Mouse (Mus musculus) activated CD4-positive, CD25-positive, alpha-beta regulatory T cell, adult 4 months (primary cell): ENCODE results near the gene Gnb4. TPM values are rescaled to one million over a fixed set of nuclear protein-coding genes. Genes with fewer than 3 reads are reported as not detected.
A peak's percentile ranks its signal among the peaks of the same experiment; 100 is the strongest.

ENCODE experiments used
- ATAC-seq: one replicate; pipeline ENCODE4 v1.8.0; 2017
- polyA plus RNA-seq, 2 experiments: library from polyadenylated mRNA; unstranded; fragments of 100-300 nt; shearing (Covaris generic); gene quantifications; one replicate each; pipeline ENCODE4 v1.2.1; 2017

Gnb4 gene
- polyA plus RNA-seq, result 10 to 100 TPM; 21.7 to 28.6 TPM

GRCm38 (mm10) chr3:32616331-32617052, at the start of gene Gnb4:
Gene Gnb4 (minus strand): TSS chr3:32616585.
- ATAC-seq, result peak; percentile 46

DNA sequence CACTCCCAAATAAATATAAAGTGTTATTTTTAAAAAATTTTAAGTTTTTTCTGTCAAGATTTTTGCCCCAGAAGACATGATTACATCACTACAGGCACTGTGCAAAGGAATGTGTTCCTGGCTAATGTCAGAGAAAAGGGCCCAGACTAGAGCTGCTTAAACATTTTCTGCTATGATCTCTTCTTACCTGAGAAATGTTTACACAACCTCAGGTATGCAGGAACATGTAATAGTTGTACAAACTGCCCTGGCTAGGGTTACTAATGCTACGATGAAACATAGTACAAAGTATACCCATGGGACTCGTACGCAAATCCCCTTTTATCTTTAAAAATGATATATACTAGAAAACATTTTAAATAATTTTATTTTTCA, 45.2 kb upstream of the Gnb4 start:
- ATAC-seq, result no peak

DNA sequence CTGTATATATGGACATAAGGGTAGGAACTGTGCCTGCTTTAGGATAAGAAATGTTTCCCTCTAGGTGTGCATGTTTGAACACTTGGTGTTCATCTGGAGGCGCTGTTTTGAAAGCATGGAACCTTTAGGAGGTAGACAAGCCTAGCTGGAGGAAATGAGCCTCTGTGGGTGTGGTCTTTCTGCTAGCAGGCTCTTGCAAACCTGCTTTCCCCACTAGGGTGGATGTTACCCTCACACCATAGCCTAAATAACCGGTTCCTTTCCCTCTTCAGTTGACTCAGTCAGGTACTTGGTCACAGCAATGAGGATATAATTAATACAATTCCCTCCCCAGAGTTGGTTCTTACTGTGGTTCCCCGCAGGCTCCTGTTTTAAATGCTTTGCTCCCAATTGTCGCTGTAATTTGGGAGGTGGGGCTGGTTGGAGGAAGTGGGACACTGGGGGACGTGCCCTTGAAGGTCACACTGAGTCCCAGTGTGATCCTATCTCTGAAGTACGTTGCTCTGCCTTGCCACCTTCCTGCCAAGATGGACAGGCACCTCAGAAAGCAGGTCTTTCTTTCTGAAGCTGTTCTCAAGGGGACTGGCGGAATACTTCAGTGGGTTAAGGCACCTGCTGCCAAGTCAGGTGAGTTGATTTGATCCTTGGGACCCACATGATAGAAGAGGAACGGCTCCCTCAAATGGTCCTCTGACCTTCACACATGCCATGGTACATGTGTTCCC, 44.6 kb upstream of the Gnb4 start:
- ATAC-seq, result no peak

DNA sequence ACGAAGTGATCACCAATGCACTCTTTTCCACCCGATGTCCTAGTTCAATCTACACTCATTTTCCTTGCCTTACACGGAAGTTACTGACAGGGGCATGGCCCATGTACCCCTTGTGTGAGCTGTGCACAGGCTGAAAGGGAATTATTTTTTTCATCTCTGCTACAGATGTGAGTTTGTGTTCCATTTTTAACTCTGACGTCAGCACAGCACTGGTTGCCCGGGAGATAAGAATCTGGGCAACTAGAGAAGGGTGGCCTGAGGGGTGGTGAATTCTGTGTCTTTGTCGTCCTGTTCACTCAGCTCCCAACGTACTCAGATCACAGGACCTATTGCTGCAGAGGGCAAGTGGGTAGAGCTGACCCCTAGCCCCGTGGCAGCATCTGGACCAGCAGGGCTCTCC, 43.9 kb upstream of the Gnb4 start:
- ATAC-seq, result peak; percentile 56

DNA sequence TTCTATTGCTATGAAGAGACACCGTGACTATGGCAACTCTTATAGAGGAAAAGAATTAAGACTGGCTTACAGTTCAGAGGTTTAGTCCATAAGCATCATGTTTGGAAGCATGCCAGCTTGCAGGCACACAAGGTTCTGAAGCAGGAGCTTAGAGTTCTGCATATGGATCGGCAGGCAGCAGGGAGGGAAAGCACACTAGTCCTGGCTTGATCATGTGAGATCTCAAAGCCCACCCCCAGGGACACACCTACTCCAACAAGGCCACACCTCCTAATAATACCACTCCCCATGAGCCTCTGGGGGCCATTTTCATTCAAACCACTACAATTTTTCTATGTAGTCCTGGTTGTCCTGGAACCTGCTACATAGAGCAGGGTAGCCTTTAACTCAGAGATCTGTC, 43.1 kb upstream of the Gnb4 start:
- no peak for ATAC-seq

GRCm38 (mm10) chr3:32658821-32659220, 42.4 kb upstream of the Gnb4 start:
- ATAC-seq, result no peak

DNA sequence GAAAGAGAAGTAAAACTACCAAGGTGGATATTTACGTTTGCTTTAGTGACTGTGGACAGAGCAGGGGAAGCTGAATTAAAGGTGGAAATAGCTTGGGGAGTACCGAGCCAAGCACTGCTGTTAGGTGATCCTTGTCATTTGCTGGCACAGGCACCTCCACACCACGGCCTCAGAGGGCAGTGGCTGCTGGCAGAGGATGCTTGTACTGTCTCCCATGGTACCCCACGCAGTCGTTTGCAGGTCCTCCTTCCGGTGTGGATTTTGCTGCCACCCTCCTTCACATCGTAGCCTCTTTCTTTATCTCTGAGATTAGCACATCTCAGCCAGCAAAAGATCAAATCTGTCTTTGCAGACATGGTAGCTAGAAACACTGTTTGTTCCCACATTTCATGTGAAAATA, 42.0 kb upstream of the Gnb4 start:
- no peak for ATAC-seq

- ATAC-seq, result no peak
These were observed 40.1 kb upstream of the Gnb4 start for GRCm38 (mm10) chr3:32656398-32656994.

- peak; percentile 65 for ATAC-seq
These were observed 39.6 kb upstream of the Gnb4 start for GRCm38 (mm10) chr3:32655994-32656393.

DNA sequence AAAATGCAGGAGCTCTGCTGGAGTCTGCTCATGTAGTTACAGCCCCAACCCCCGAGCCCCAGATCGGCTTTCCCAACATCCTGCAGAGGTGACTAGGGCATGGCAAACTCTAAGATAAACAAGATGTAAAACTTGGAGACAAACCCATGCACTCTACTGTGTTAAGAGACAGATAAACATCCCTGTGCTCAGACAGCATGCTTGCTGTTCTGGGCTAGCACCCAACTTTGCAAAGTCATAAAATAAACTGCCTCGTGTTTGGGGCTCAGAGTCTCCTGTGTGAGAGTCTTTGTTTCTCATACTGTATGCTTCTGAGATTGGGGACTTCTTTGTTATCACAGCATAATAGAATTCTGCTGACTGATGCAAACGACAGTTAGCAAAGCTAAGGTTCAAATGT, 36.4 kb upstream of the Gnb4 start:
- ATAC-seq, result no peak

DNA sequence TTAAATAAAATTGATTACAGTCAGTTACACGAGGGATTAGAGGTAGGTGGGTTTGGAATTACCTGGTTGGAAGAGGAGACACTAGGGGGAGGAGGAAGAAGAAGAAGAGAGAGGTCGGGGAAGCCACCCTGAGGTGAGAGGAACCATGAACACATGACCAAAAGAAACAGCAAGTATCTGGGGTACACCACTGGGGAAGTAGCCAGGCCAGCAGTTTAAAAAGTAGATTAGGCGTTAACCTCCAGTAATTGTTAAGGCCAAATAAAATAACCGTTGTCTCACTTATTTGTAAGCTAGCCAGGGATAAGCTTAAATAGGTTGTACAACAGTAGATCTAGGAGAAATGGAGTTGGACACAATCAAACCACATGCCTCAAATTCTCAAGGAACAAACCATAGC, 32.9 kb upstream of the Gnb4 start:
- ATAC-seq, result no peak

DNA sequence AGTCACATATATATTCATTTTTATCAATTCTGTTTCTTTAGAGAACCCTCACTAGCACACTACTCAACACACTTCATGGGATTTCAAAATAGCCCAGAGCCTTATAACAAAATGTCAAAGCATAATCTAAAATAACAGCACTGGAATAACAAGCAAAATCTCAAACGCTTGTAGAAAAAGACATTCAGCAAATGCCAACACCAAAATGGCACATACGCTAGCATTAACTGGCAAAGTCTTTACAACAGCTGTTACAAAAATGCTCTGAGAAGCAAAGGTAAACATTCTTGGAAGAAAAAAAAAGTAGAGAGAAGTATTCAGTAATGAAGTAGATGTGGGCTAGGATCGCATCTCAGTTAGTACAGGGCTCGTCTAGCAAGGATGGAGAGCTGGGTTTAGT, 30.5 kb upstream of the Gnb4 start:
- no peak for ATAC-seq

GRCm38 (mm10) chr3:32644751-32645150, 28.4 kb upstream of the Gnb4 start:
- no peak for ATAC-seq

- no peak for ATAC-seq
These were observed 25.7 kb upstream of the Gnb4 start for GRCm38 (mm10) chr3:32642116-32642515.

DNA sequence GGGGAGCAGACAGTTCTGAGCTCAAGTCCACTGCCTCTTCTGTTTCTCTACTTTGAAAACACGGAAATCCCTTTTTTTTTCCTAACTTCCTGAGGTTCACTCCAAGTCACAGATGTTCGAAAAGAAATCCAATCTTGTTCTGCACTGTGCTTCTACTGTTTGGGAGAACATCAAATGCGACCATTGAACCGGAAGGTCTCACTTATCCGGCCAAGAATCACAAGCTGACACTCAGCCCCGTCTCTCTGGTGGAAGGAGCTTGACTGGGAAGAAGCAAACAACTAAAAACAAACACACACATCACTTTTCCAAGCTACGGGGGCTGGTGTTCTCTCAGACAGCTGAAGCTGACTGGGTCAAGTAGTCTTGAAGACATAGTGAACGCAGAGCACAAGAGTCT, 21.9 kb upstream of the Gnb4 start:
- no peak for ATAC-seq

DNA sequence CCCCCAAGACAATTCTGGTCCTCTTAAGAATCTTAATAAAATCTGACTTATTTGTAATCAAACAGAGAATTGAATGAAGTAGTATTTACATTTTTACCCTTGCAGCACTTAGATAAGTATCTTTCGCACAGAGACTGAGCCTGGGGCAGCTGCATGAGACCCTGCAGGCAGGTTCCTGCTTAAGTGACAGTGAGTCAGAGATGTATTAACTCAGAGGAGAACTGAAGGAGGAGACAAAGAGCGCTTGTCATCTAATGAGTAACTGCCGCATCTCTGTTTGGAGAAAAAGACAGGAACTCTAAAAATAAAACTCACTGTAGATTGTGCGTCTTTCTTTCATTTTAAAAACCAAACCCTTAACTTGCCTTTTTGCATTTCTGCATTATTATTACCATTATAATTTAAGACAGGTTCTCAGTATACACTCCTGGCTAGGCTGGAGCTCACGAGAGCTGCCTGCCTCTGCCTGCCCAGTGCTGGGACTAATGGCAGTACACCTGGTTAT, 16.4 kb upstream of the Gnb4 start:
- ATAC-seq, result no peak

DNA sequence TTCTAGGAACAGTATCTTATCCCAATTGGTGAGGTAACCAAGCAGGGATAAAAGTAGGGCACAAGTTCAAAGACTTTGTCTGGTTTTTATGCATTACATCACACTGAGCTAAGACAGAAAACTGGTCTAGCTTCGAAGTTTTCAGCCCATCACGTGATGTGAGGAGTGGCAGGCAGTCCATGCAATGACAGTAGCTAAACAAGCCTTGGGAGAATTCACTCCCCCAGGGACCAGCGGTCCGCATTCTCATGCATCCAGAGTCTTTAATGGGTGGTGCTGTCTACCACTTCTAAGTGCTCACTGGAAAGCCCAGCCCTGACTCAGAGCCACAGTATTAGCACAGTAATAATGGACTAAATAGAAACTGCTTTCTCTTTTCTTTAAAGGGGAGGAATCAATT, 13.8 kb upstream of the Gnb4 start:
- no peak for ATAC-seq

- ATAC-seq, result no peak
These were observed 11.8 kb upstream of the Gnb4 start for GRCm38 (mm10) chr3:32628141-32628540.

DNA sequence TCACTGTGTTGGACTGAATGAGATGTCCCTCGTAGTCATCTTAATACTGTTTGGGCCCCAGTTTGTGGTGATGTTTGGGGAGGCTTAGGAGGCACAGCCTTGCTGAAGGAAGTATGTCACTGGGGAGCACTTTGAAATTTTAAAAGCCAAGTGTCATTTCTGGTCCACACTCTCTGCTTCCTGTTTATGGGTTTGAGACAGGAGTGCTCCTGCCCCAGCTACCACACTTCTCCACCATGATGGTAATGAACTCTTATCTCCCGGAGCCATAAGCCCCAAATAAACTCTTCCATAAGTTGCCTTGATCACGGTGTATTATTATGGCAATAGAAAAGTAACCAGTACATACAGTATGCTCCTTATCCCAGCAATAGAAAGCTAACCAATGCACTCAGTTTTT, 5.7 kb upstream of the Gnb4 start:
- ATAC-seq, result no peak

GRCm38 (mm10) chr3:32621658-32622057, 5.3 kb upstream of the Gnb4 start:
- no peak for ATAC-seq

DNA sequence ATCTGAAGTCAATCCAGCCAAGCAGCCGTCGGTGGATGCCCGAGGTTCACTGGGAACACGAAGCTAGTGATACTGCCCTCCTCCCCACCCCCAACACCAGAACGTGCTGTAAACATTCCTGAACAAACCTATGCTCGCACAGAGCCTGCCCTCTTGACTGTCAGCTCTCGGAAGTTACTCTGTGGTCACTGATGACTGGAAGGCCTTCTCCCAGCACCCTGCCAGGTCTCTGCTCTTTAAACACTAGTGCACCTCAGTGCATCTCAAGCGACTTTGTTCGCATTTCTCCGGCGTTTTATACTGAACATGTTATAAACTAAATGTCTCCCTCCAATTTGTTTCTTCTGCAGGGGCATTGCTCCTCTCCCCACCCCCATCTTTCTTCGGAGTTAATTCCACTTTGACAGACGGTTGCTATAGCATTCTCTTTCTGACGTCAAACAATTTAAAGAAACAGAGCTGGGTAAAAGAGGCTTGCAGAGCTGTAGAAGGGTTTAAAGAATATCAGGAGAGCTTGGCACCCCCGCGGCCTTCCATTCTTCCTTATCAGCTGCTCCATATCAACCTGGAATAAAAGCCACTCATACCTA, 763 bp upstream of the Gnb4 start:
- no peak for ATAC-seq

DNA sequence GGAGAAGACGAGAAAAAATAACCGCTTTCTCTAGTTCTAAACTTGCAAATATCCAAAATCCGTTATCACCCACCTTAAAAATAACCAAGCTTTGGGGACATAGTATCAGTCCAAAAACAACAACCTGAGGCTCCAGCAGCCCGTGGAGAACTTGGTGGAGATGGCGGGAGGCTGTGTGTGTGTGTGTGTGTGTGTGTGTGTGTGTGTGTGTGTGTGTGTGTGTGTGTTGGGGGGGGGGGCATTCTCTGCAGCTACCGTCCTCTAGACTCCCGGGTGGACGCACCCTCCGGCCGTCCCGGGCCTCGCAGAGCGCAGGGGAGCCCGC, 417 bp downstream of the Gnb4 start:
- ATAC-seq, result peak; percentile 9

DNA sequence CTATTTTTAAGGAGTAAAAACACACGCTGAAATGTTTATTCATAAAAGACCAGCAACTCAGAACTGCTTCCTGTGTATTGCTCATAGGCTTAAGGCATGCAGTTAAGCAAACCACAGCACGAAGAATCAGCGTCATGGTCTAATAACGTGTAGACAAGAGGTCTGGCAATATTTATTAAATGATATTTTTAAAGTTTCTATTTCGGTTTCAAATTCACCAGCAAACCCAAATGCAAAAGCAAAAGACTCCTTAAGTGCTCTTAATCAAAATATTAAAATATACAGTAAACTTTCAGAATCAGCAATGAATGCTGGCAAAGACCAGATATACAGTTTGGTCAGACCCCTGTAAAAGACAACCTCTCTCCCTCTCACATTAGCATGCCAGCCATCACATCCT, 1.0 kb downstream of the Gnb4 start:
- peak; percentile 65 for ATAC-seq

GRCm38 (mm10) chr3:32614786-32615185, 1.6 kb downstream of the Gnb4 start:
- no peak for ATAC-seq
